Mouse (Mus musculus) CH12.LX (cell line): ENCODE data around the gene Rab42. TPM values are rescaled to one million over a fixed set of nuclear protein-coding genes. Genes with fewer than 3 reads are reported as not detected.

Experiments
- DNase-seq: peaks from one replicate; pipeline ENCODE4 v3.0.0-alpha.2; 2013; ENCODE audit errors: extremely low read depth
- H3K27ac ChIP-seq: 2 replicates; pipeline ENCODE4 v1.5.1; 2012; ENCODE audit warnings: low read depth, mild to moderate bottlenecking, control low read depth, moderate library complexity; ENCODE audit not compliant: insufficient read depth
- H3K27me3 ChIP-seq: replicated peaks from 2 replicates; pipeline ENCODE3; 2012; ENCODE audit warnings: inconsistent platforms
- H3K36me3 ChIP-seq, 2 experiments: replicated peaks in 1 of 2; 2 replicates each; pipeline versions ENCODE3 to v1.6.1; 2012; ENCODE audit warnings: inconsistent platforms in 1 of 2, low read length in 1 of 2, mild to moderate bottlenecking in 1 of 2, mixed read lengths in 1 of 2, moderate library complexity in 1 of 2; ENCODE audit not compliant: control insufficient read depth in 1 of 2, insufficient read depth in 1 of 2
- H3K4me1 ChIP-seq, 2 experiments: 2 replicates each; pipeline ENCODE4 v1.6.1; 2012; ENCODE audit warnings: inconsistent platforms in 1 of 2, moderate library complexity in 1 of 2; ENCODE audit not compliant: insufficient read depth in 2 of 2, control insufficient read depth in 1 of 2
- H3K4me2 ChIP-seq: 2 replicates; pipeline ENCODE4 v1.6.1; 2012; ENCODE audit warnings: low read depth, mild to moderate bottlenecking, control low read depth; ENCODE audit not compliant: poor library complexity, insufficient read depth, severe bottlenecking
- H3K4me3 ChIP-seq, 3 experiments: fragments of 150-350 bp in 1 of 3; sonication (generic) in 1 of 3; replicated peaks in 1 of 3; 2 replicates each; pipeline versions ENCODE3 to v1.5.1; 2011 to 2012; ENCODE audit warnings: low read depth in 2 of 3, low read length in 2 of 3, mild to moderate bottlenecking in 2 of 3, moderate library complexity in 2 of 3, control low read depth in 1 of 3, improper control_type of control experiment in 1 of 3, inconsistent platforms in 1 of 3, mixed read lengths in 1 of 3; ENCODE audit not compliant: poor library complexity in 1 of 3
- H3K79me2 ChIP-seq: replicated peaks from 2 replicates; pipeline ENCODE4 v1.6.1; 2012; ENCODE audit warnings: mild to moderate bottlenecking, moderate library complexity; ENCODE audit not compliant: control insufficient read depth, poor library complexity, insufficient read depth, severe bottlenecking; ENCODE audit errors: extremely low read depth
- H3K9ac ChIP-seq: 2 replicates; pipeline ENCODE4 v1.6.1; 2012; ENCODE audit warnings: low read depth, mild to moderate bottlenecking, control low read depth, moderate library complexity; ENCODE audit not compliant: insufficient read depth
- H3K9me3 ChIP-seq: replicated peaks from 2 replicates; pipeline ENCODE3; 2012; ENCODE audit warnings: low read length, inconsistent platforms, mixed read lengths
- BHLHE40 ChIP-seq: IDR thresholded peaks from 2 replicates; pipeline ENCODE4 v1.6.1; 2011; ENCODE audit warnings: mild to moderate bottlenecking, low read depth, low read length, improper control_type of control experiment
- CTCF ChIP-seq, 2 experiments: IDR thresholded peaks in 1 of 2; conservative IDR thresholded peaks in 1 of 2; 2 replicates each; pipeline ENCODE4 v1.5.1; 2011 to 2012; ENCODE audit warnings: low read depth in 2 of 2, low read length in 2 of 2, improper control_type of control experiment in 1 of 2, inconsistent platforms in 1 of 2, mild to moderate bottlenecking in 1 of 2, moderate library complexity in 1 of 2
- E2F4 ChIP-seq: IDR thresholded peaks from 2 replicates; pipeline ENCODE4 v1.6.1; 2011; ENCODE audit warnings: low read depth, low read length, improper control_type of control experiment; ENCODE audit not compliant: insufficient replicate concordance
- ELF1 ChIP-seq: IDR thresholded peaks from 2 replicates; pipeline ENCODE4 v1.6.1; 2014; ENCODE audit warnings: low read depth, mild to moderate bottlenecking, inconsistent platforms, low read length, improper control_type of control experiment
- EP300 ChIP-seq: IDR thresholded peaks from 2 replicates; pipeline ENCODE4 v1.6.1; 2011; ENCODE audit warnings: low read length, improper control_type of control experiment
- GABPA ChIP-seq: IDR thresholded peaks from 2 replicates; pipeline ENCODE4 v1.6.1; 2012; ENCODE audit warnings: low read depth, low read length, improper control_type of control experiment, inconsistent platforms; ENCODE audit not compliant: insufficient replicate concordance
- HCFC1 ChIP-seq: IDR thresholded peaks from 2 replicates; pipeline ENCODE4 v1.6.1; 2012; ENCODE audit warnings: low read depth, mild to moderate bottlenecking, inconsistent platforms, low read length, improper control_type of control experiment
- IRF4 ChIP-seq: IDR thresholded peaks from 2 replicates; pipeline ENCODE4 v1.6.1; 2014; ENCODE audit warnings: low read depth, mild to moderate bottlenecking, inconsistent platforms, low read length, improper control_type of control experiment
- JUN ChIP-seq: IDR thresholded peaks from 2 replicates; pipeline ENCODE4 v1.6.1; 2011; ENCODE audit warnings: low read depth, mild to moderate bottlenecking, low read length, improper control_type of control experiment, moderate library complexity; ENCODE audit not compliant: insufficient read depth
- JUND ChIP-seq: conservative IDR thresholded peaks from 2 replicates; pipeline ENCODE4 v1.6.1; 2011; ENCODE audit warnings: low read depth, low read length, improper control_type of control experiment
- KAT2A ChIP-seq: IDR thresholded peaks from 2 replicates; pipeline ENCODE4 v1.6.1; 2012; ENCODE audit warnings: low read length, improper control_type of control experiment, inconsistent platforms; ENCODE audit not compliant: insufficient replicate concordance
- MAX ChIP-seq: IDR thresholded peaks from 2 replicates; pipeline ENCODE4 v1.6.1; 2011; ENCODE audit warnings: low read length, improper control_type of control experiment
- MAZ ChIP-seq: IDR thresholded peaks from 2 replicates; pipeline ENCODE4 v1.6.1; 2012; ENCODE audit warnings: low read depth, mild to moderate bottlenecking, inconsistent platforms, low read length, improper control_type of control experiment, moderate library complexity
- MEF2A ChIP-seq: IDR thresholded peaks from 2 replicates; pipeline ENCODE4 v1.6.1; 2014; ENCODE audit warnings: low read depth, mild to moderate bottlenecking, inconsistent platforms, low read length, improper control_type of control experiment, borderline replicate concordance
- MXI1 ChIP-seq: IDR thresholded peaks from 2 replicates; pipeline ENCODE4 v1.6.1; 2011; ENCODE audit warnings: mild to moderate bottlenecking, low read depth, low read length, improper control_type of control experiment
- MYC ChIP-seq: IDR thresholded peaks from 2 replicates; pipeline ENCODE4 v1.6.1; 2011; ENCODE audit warnings: low read depth, mild to moderate bottlenecking, improper control_type of control experiment, low read length
- NELFE ChIP-seq: IDR thresholded peaks from 2 replicates; pipeline ENCODE4 v1.6.1; 2011; ENCODE audit warnings: low read depth, low read length, improper control_type of control experiment
- PAX5 ChIP-seq: IDR thresholded peaks from 2 replicates; pipeline ENCODE4 v1.6.1; 2012; ENCODE audit warnings: low read length, inconsistent platforms, mixed read lengths
- POLR2A ChIP-seq: IDR thresholded peaks from 2 replicates; pipeline ENCODE4 v1.6.1; 2011; ENCODE audit warnings: low read depth, mild to moderate bottlenecking, improper control_type of control experiment, low read length
- POLR2AphosphoS2 ChIP-seq: IDR thresholded peaks from 2 replicates; pipeline ENCODE4 v1.6.1; 2011; ENCODE audit warnings: low read depth, low read length, improper control_type of control experiment
- RAD21 ChIP-seq: IDR thresholded peaks from 2 replicates; pipeline ENCODE4 v1.6.1; 2011; ENCODE audit warnings: low read depth, mild to moderate bottlenecking, low read length, improper control_type of control experiment, moderate library complexity
- RCOR1 ChIP-seq: conservative IDR thresholded peaks from 2 replicates; pipeline ENCODE4 v1.6.1; 2012; ENCODE audit warnings: low read depth, mild to moderate bottlenecking, inconsistent platforms, low read length, improper control_type of control experiment
- SIN3A ChIP-seq: IDR thresholded peaks from 2 replicates; pipeline ENCODE4 v1.6.1; 2012; ENCODE audit warnings: low read length, improper control_type of control experiment, inconsistent platforms
- SMC3 ChIP-seq: IDR thresholded peaks from 2 replicates; pipeline ENCODE4 v1.6.1; 2011; ENCODE audit warnings: low read depth, low read length, improper control_type of control experiment
- TBP ChIP-seq: conservative IDR thresholded peaks from 2 replicates; pipeline ENCODE4 v1.6.1; 2011; ENCODE audit warnings: low read depth, low read length, improper control_type of control experiment
- TCF12 ChIP-seq: IDR thresholded peaks from 2 replicates; pipeline ENCODE4 v1.6.1; 2014; ENCODE audit warnings: low read depth, mild to moderate bottlenecking, inconsistent platforms, low read length, improper control_type of control experiment
- USF1 ChIP-seq: IDR thresholded peaks from 2 replicates; pipeline ENCODE4 v1.6.1; 2014; ENCODE audit warnings: low read depth, mild to moderate bottlenecking, inconsistent platforms, low read length, improper control_type of control experiment
- USF2 ChIP-seq: conservative IDR thresholded peaks from 2 replicates; pipeline ENCODE4 v1.6.1; 2011; ENCODE audit warnings: low read depth, low read length, improper control_type of control experiment
- ZC3H11A ChIP-seq: IDR thresholded peaks from 2 replicates; pipeline ENCODE4 v1.6.1; 2012; ENCODE audit warnings: low read depth, mild to moderate bottlenecking, inconsistent platforms, low read length, improper control_type of control experiment
- ZKSCAN1 ChIP-seq: IDR thresholded peaks from 2 replicates; pipeline ENCODE4 v1.6.1; 2012; ENCODE audit warnings: low read depth, inconsistent platforms, low read length, improper control_type of control experiment, borderline replicate concordance
- ZMIZ1 ChIP-seq: IDR thresholded peaks from 2 replicates; pipeline ENCODE4 v1.6.1; 2012; ENCODE audit warnings: low read depth, mild to moderate bottlenecking, inconsistent platforms, low read length, improper control_type of control experiment
- dilution Hi-C: fragments of 300-500 bp; cut with MboI; formaldehyde crosslinking; loops from 2 replicates; pipeline ENCODE4 v1.14.3; 2020; ENCODE audit warnings: low sequenced_read_pairs; ENCODE audit not compliant: extremely low pct_unique_long_range_greater_than_20kb, extremely low pct_ligation_motif_present
- in situ Hi-C: fragments of 300-500 bp; cut with MboI; formaldehyde crosslinking; loops from 3 replicates; pipeline ENCODE4 v1.14.3; 2019; ENCODE audit warnings: low sequenced_read_pairs, low pct_ligation_motif_present, low pct_unique_long_range_greater_than_20kb, mixed read lengths
- polyA plus RNA-seq: library from polyadenylated mRNA; unstranded; fragments of >175 nt; gene quantifications from 2 replicates; pipeline ENCODE4 v1.2.1, GENCODE M21; 2012; ENCODE audit warnings: low read depth; ENCODE audit not compliant: insufficient read length
- total RNA-seq, 2 experiments: library from RNA; depleted of rRNA; stranded (reverse); fragments of 300-350 nt in 1 of 2; fragments of >200 nt in 1 of 2; gene quantifications; 2 replicates each; pipeline ENCODE4 v1.2.3; 2012 to 2014

Gene Rab42
- total and polyA plus RNA-seq, 3 experiments, result 0.31 to 0.51 TPM; not detected in 1

- TF ChIP-seq IRF4 (peak; percentile 23; the same call in 1 of the 2 replicates), ZC3H11A (no peak), TBP (0 out of 2 replicates have a peak, but pooled peaks have one; percentile 44), TCF12 (peak; percentile 63; the same call in 1 of the 2 replicates), POLR2A (no peak), RCOR1 (no peak; the same call in 1 of the 2 replicates), E2F4 (no peak), SIN3A (no peak), MXI1 (no peak), MYC (peak; percentile 17; the same call in 1 of the 2 replicates), EP300 (peak; percentile 85), JUND (peak; percentile 90), SMC3 (no peak), POLR2AphosphoS2 (no peak), MEF2A (peak; percentile 63; the same call in 1 of the 2 replicates), KAT2A (no peak), ZMIZ1 (no peak), ZKSCAN1 (no peak), GABPA (no peak), NELFE (0 out of 2 replicates have a peak, but pooled peaks have one; percentile 25), MAX (no peak; the same call in 1 of the 2 replicates)
Measured at GRCm38 (mm10) chr4:132299849-132300248, 3.3 kb downstream of the Rab42 start (continued).

DNA sequence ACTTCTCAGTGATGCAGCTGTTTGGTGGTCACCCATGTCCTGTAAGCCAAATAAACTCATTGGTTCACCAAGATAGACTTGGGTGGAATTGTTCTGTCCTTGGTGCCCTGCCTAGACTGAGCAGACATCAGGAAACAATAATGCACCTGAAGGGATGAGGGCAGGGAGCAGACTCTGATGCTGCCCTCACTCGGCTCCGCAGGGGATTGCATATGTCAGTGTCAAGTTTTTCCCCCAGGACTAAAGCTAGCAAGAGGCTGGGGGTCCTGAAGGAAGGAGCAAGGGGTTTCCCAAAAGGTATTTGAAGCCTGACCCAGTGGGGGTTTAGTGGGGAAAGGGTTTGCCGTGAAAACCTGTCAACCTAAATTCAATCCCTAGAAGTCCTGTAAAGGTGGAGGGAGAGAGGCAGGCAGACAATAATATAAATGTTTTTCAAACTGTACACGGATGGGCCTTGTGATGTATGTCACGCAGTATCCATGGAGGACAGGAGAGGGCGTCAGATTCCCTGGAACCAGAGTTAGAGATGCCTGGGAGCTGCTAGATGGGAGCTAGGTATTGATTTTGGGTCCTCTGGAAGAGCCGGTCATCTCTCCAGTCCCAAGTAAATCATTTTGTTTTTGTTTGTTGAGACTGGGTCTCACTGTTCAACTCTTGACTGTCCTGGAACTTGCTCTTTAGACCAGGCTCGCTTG is 7.3 kb downstream of the Rab42 start:
- TF ChIP-seq ZKSCAN1 (no peak), E2F4 (no peak), MXI1 (no peak), CTCF (conservative IDR thresholded peaks at IDR 0.05 in 1 of 2, IDR thresholded peaks at IDR 0.05 in 1 of 2; ENCODE audit: low read depth in 2 of 2, low read length in 2 of 2) (peak in 1 of 2 experiments; percentile 32; a peak in 2 of 4 replicates), ELF1 (no peak), MAZ (no peak), SMC3 (peak; percentile 31), RCOR1 (no peak), RAD21 (peak; percentile 19), IRF4 (no peak), JUN (no peak), MAX (no peak), MEF2A (no peak), MYC (no peak), PAX5 (no peak), USF2 (no peak), BHLHE40 (no peak), JUND (no peak), USF1 (no peak), HCFC1 (no peak)
- TF ChIP-seq, all 38 proteins: peak for 3
- H3K9ac ChIP-seq, result no peak overlapping the region
- in situ Hi-C loops (loop anchor here (25.0 kb wide), 1 partner anchor 116 kb away; the partner anchor contains the start of gene Phactr4), dilution Hi-C loops (no loop called here)
- no peak overlapping the region for H3K27ac ChIP-seq
- H3K36me3 ChIP-seq, result peaks cover 22 to 44% of the 10 kb centered on the region in 2 experiments
- H3K4me3 ChIP-seq, result no peak overlapping the region
- no peak overlapping the region for H3K4me2 ChIP-seq
- no peaks in the 10 kb centered on the region for H3K27me3 ChIP-seq
- no peak for DNase-seq
- H3K9me3 ChIP-seq, result peaks cover 3% of the 10 kb centered on the region
- H3K79me2 ChIP-seq, result no peaks in the 10 kb centered on the region
- peaks cover 10 to 33% of the 10 kb centered on the region in 2 experiments for H3K4me1 ChIP-seq
